Mouse (Mus musculus) adrenal gland, adult (tissue): ENCODE measurements at regions not wholly inside any gene's neighbourhood (a gene's known extent, or its start where the extent isn't known, plus 50 kb on each side); places are given as distances from the start of the nearest gene placed in this dataset.

Experiments used
- DNase-seq, 2 experiments: peaks; one replicate each; pipeline ENCODE4 v3.0.0; 2022 to 2023; ENCODE audit warnings: low spot score in 1 of 2; ENCODE audit not compliant: inconsistent age in 2 of 2

- no peak for DNase-seq
Observed at GRCm38 (mm10) chr4:82234443-82234842, 471.1 kb downstream of the Nfib start.

- no peak for DNase-seq
Observed at GRCm38 (mm10) chr4:82226197-82227119, 479.1 kb downstream of the Nfib start.

DNA sequence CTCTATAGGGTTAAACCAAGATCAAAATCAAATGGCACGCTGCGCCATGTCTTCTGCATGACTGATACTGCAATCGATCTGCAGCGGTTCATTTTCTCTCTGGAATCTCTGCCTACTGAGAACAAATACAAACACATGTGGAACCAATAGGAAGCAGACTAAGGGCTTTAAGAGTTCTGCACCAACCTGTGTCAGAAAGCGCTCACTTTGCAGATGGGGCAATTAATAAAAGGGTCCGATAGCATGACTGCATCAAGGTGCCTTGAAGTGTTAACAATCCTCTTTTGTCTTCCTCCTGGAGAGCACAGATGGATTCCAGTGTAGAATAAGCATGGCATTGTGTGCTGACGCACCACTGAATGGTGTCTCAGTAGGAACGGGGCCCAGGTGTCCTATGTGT is 484.8 kb downstream of the Nfib start:
- no peak for DNase-seq

GRCm38 (mm10) chr4:82220120-82220714 is 485.3 kb downstream of the Nfib start:
- no peak for DNase-seq

DNA sequence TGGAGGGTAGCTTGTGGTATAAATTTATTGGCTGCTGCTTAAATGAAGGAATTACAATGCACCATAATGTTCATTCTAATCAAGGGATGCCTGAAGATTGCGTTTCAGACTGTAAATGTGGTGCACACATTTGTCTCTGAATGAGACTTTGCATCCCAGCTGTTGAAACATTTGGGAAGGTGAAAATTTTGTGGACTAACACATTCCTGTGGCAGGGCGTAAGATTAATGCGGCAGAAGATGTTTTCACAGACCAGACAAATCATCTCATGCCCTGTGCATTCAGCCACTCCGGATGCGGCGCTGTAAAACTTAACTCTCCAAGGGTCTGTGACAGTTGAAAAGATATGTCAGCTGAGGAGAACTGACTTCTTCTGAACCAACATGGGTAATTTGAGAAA is 486.9 kb downstream of the Nfib start:
- no peak for DNase-seq

DNA sequence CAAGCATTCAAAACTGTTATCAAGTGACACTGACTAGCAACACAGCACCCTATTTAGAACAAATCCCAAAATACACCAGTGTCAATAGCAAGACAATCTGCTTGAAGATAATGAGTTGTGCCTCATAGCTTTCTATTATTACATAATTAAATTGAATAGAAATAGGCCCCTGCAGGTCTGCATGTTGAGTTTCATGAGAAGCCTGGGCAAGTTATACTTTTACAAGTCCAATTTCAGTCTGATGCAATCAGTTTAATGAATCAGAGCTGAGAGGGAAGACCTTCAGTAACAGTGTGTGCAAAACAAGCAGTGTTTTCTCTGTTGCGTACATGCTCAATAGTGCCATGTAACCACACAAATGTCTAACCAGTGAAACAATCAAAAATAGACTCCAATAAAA is 498.5 kb downstream of the Nfib start:
- peak in 1 of 2 experiments; percentile 51 for DNase-seq

GRCm38 (mm10) chr4:82200306-82200705 is 505.2 kb downstream of the Nfib start:
- DNase-seq = peak in 1 of 2 experiments; percentile 29

DNA sequence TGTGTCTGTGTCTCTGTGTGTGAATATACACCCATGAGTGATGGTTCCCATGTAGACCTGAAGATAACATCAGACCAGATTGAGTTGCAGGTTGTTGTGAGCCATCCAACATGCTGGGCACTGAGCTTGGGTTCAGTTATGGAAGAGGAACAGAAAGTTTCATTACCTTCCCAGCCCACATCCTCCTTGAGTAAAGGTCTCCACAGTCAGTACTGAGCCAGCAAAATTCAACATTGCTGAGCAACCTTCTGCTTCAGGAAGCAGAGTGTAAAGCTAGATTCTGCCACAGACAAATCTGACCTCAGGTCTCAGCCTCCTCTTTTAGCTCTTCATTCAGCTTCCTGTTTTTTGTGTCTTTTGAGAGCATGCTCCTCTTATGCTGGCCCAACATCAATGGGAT is 506.4 kb downstream of the Nfib start:
- DNase-seq = no peak

GRCm38 (mm10) chr4:82197611-82198010 is 507.9 kb downstream of the Nfib start:
- DNase-seq = no peak

GRCm38 (mm10) chr4:82196024-82196647 is 509.4 kb downstream of the Nfib start:
- no peak for DNase-seq

DNA sequence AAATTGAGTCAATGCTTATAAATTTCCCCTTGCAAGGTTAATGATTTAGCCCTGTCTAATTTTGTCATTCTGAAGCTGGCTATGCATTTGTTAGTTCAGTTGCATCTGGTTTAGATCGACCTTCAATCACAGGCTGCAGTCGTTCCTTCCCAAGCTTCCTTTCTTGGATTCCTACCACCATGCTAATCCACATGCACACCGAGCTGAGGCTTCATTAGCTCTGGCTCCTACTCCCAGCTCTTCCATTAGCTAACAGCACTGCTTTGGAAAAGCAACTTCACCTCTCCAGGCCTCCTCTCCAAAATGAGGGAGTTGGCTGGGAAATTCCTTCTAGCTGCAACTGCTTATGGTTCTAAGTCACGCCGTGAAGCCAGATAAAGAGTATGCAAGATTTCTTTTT is 511.6 kb downstream of the Nfib start:
- DNase-seq = no peak

DNA sequence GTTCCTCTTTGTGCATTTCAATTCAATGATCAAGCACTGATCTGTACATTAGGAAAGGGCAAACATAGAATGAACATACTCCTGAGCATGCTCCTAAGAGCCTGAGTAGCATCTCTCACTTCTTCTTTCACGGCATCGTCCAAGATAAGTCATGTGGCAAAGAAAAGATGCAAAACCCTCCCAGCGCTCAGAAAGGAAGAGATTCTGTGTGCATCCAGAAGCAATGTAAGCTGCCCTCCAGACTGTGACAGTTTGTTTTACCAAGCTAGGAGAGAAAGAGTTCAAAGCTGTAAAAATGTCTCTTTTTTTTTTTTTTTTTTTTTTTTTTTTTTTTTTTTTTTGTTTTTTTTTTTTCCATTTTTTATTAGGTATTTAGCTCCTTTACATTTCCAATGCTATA is 518.7 kb downstream of the Nfib start:
- no peak for DNase-seq

- no peak for DNase-seq
Observed at GRCm38 (mm10) chr4:82183974-82184373, 521.6 kb downstream of the Nfib start.

GRCm38 (mm10) chr4:82178112-82178511 is 527.4 kb downstream of the Nfib start:
- no peak for DNase-seq

- DNase-seq = no peak
Observed at GRCm38 (mm10) chr4:82176723-82177122, 528.8 kb downstream of the Nfib start.

DNA sequence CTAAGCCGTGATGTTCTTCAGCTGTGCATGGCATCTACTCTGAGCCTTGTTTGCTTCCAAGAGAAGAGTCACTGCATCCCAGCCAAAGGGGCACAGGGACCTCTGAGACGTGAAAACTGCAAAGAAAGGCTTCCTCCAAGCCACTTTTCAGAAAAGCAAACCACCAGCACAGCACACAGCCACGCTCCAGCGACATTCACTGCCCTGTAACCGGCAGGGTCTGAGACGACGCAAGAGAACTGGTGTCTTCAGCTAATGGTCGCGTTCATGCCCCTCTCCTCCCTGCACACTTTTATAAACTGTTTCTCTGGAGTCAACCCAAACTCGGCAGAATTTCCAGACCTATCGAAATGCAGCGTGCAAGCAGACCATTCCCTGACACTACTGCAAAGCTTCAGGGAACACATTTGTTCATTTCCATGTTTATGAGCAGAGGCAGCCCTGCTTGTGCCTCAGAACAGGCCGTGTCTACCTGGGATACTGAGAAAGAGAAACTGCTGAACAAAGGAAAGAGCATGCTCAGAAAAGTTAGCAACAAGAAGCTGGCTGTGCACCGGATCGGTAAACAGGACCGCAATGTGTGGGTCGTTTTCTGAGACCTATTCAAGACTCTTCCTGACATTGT is 532.0 kb downstream of the Nfib start:
- DNase-seq = no peak

DNA sequence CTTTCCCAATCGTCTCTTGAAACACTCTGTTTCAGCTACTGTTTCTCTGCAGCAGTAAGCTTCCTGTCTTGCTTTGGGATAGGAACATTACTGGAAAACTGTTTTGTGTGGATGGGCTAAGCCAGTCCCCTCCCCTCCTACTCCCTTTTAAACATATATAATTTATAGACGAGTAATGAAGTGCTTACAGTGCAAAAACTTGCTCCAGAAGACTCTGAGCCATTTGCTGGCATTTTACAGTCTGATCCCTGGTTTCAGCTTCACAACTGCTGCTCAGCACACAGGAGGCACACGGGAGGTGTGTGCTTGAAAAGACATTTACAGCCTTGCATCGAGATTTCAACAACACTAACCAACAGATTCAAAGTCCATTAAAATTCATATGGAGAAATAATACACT is 534.6 kb downstream of the Nfib start:
- no peak for DNase-seq

DNA sequence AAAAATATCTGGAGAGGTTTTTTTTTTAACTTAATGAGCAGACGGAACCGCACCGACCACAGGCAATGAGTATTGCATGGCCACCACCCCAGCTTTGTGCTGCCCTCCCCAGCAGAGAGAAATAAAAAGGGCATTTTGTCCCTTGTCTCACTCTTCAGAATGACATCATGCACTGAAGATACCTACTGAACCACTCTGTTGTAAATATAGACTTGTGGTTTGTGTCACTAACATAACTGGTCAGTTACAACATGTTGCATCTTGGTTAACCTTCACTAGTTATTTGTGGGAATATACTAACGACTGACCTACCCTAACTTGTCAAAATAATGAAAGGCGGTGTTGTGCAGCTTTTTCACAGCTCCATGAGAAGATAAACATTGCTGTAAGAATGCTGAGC is 537.5 kb downstream of the Nfib start:
- no peak for DNase-seq

DNA sequence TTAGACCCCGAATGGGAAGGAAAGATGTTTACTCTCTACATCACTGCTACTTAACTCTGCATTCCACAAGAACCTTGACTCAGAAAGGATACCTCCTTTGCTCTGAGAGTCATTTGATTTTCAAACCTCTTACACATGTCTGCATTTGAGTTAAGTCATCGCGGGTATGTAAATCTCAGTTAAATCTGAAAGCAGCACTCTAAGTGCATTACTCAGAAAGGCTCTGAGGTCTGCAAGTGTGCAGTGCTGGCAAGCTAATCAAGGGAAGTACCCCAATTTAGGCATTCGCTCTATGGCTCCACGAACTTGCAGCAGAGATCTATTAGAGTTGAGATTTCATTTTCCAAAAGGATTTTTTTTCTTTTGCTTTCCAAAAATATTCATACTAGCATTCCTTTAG is 538.2 kb downstream of the Nfib start:
- no peak for DNase-seq

GRCm38 (mm10) chr4:82166826-82167225 is 538.7 kb downstream of the Nfib start:
- DNase-seq = no peak

- no peak for DNase-seq
Observed at GRCm38 (mm10) chr4:82166087-82166486, 539.5 kb downstream of the Nfib start.

- no peak for DNase-seq
Observed at GRCm38 (mm10) chr4:82164058-82164457, 541.5 kb downstream of the Nfib start.
